Mouse (Mus musculus) spleen, adult 2 months (tissue): ENCODE data around the gene Spaca6. TPM values are rescaled to one million over a fixed set of nuclear protein-coding genes. Genes with fewer than 3 reads are reported as not detected.
"Not testable (repeated sequence)": the region's sequence is repeated elsewhere in the genome, so short reads cannot be mapped to it uniquely, and the experiment has no call there.

ENCODE experiments used
- DNase-seq, 2 experiments: peaks; one replicate each; pipeline versions ENCODE4 v3.0.0 to v3.0.0-alpha.2; 2012 to 2021; ENCODE audit warnings: low spot score in 2 of 2, low read depth in 1 of 2
- H3K27ac ChIP-seq: fragments of 200-500 bp; 2 replicates; pipeline ENCODE4 v1.5.1; 2012; ENCODE audit warnings: low read length, inconsistent platforms; ENCODE audit not compliant: insufficient read depth
- H3K27me3 ChIP-seq: fragments of 200-500 bp; 2 replicates; pipeline ENCODE4 v1.6.1; 2012; ENCODE audit warnings: mild to moderate bottlenecking, moderate library complexity, low read length, inconsistent platforms; ENCODE audit not compliant: control insufficient read depth, insufficient read depth
- H3K36me3 ChIP-seq: fragments of 200-500 bp; 2 replicates; pipeline ENCODE4 v1.6.1; 2012; ENCODE audit warnings: mild to moderate bottlenecking, low read length, inconsistent platforms; ENCODE audit not compliant: control insufficient read depth, insufficient read depth
- H3K4me1 ChIP-seq: fragments of 200-500 bp; 2 replicates; pipeline ENCODE4 v1.6.1; 2011; ENCODE audit warnings: inconsistent platforms; ENCODE audit not compliant: control insufficient read depth, insufficient read depth, insufficient read length
- H3K4me3 ChIP-seq: fragments of 200-500 bp; 2 replicates; pipeline ENCODE4 v1.5.1; 2011; ENCODE audit warnings: mild to moderate bottlenecking, inconsistent platforms; ENCODE audit not compliant: insufficient read depth, insufficient read length; ENCODE audit errors: extremely low read depth
- CTCF ChIP-seq: fragments of 200-500 bp; IDR thresholded peaks from 2 replicates; pipeline ENCODE4 v1.5.1; 2011; ENCODE audit warnings: mild to moderate bottlenecking, inconsistent platforms; ENCODE audit not compliant: insufficient read depth, insufficient read length, insufficient replicate concordance; ENCODE audit errors: extremely low read depth
- POLR2A ChIP-seq: fragments of 200-500 bp; IDR thresholded peaks from 2 replicates; pipeline ENCODE4 v1.6.1; 2011; ENCODE audit warnings: low read depth, low read length, inconsistent platforms
- WGBS: fragments of 180-500 bp; shearing (Covaris S2); methylation state at CpG from one replicate; pipeline ENCODE4 v1.1.7; 2018; 5-methylcytosine and 5-hydroxymethylcytosine counted together
- polyA plus RNA-seq: library from polyadenylated mRNA; depleted of rRNA; stranded (reverse); fragments of >200 nt; gene quantifications from 2 replicates; pipeline ENCODE4 v1.2.3, GENCODE M21; 2012

Gene Spaca6
- polyA plus RNA-seq, 1 experiment, result 8.6 TPM

DNA sequence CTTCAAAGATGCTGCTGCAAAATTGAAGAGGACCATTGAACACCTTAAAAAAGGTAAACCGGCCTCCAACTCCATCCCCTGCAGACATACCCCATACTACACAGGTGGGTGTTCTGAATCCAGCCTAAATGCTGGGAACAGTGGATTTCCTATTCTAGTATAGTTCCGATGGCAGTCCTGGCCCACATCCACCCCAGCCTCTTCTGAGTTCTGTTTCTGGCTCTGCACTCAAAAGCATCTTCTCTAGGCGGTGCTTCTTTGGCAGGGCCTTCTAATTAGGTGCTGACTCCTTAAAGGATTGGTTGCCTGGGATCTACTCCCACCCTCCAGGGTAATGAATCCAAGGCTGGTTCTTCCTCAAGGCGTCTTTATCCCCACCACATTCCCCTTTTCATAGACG is 9.1 kb downstream of the Spaca6 start:
- no peaks in the 10 kb centered on the region for H3K27me3 ChIP-seq
- no peak for DNase-seq
- no peak overlapping the region for H3K4me3 ChIP-seq
- TF ChIP-seq POLR2A, result no peak
- TF ChIP-seq CTCF, result no peak
- peaks cover 4% of the 10 kb centered on the region; the same call in 1 of the 2 replicates for H3K4me1 ChIP-seq
- no peaks in the 10 kb centered on the region for H3K36me3 ChIP-seq
- WGBS, result 92% methylated on average over 5 of the region's 5 CpGs
- no peak overlapping the region for H3K27ac ChIP-seq

DNA sequence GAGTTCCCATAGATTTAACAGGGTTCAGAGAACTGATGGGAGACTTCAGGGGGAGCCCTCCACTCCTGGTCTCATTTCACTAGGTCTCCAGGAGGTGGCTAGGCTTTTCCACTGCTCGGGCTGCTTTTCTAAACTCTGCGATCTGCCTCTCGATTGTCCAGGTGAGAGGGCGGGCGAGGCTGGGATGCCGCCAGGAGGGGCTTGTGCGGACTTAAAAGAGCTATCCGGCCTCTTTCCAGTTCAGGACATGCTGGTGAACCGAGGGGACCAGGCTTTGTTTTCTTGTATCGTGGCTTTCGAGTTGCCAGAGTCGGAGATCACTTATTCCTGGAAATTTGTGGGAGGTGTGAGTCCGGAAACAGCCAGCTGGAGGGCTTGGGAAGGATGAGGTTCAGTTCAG is 10.5 kb downstream of the Spaca6 start:
- H3K4me3 ChIP-seq, result peak overlapping the region; percentile 63; the same call in 1 of the 2 replicates
- H3K4me1 ChIP-seq, result peaks cover 4% of the 10 kb centered on the region; the same call in 1 of the 2 replicates
- no peaks in the 10 kb centered on the region for H3K36me3 ChIP-seq
- no peaks in the 10 kb centered on the region for H3K27me3 ChIP-seq
- DNase-seq, result no peak
- peak overlapping the region; percentile 44; the same call in 1 of the 2 replicates for H3K27ac ChIP-seq
- TF ChIP-seq CTCF (no peak), POLR2A (no peak)
- WGBS, result 44% methylated on average over 13 of the region's 13 CpGs

DNA sequence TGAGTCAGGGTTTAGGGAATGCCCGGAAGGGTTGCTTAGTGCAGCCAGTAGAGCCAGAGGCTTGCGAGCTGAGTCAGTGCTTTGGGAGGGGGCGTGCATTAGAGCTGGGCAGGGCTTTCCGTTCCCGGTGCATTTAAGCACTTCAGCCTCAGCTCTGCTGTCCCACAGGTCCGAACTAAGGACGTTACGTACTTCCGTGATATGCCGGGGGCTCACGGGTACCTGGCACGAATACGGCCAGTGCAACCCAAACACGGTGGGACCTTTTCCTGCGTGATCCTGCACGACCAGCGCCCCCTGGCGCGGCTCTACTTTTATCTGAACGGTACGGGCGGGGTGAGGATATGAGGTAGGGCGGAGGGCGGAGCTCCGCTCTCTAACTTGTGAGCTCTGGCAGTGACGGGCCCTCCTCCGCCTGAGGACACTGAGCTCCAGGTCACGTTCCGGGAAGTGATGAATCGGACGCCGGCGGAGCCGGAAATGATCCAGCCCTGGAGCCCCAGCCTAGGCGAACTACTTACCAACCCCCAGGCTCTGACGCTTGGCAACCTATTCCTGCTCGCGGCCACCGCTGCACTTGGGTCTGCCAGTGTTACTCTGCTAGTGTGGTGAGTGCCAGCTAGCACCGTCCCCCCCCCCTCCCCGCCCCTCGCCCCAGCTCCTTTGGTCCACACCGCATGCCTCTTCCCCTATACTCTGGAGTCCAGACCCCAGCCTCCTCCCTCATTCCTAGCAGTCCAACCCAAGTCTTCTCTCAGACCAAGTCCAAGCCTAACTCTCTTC is 11.2 kb downstream of the Spaca6 start:
- TF ChIP-seq POLR2A (no peak; the same call in 1 of the 2 replicates), CTCF (peak; percentile 76)
- WGBS, result under 1% methylated on average over 43 of the region's 43 CpGs
- peak overlapping the region; percentile 63 for H3K4me3 ChIP-seq
- H3K27ac ChIP-seq, result peak overlapping the region; percentile 44
- H3K27me3 ChIP-seq, result no peaks in the 10 kb centered on the region
- peaks cover 4% of the 10 kb centered on the region; the same call in 1 of the 2 replicates for H3K4me1 ChIP-seq
- H3K36me3 ChIP-seq, result no peaks in the 10 kb centered on the region
- peak; percentile 85 to 90 for DNase-seq

DNA sequence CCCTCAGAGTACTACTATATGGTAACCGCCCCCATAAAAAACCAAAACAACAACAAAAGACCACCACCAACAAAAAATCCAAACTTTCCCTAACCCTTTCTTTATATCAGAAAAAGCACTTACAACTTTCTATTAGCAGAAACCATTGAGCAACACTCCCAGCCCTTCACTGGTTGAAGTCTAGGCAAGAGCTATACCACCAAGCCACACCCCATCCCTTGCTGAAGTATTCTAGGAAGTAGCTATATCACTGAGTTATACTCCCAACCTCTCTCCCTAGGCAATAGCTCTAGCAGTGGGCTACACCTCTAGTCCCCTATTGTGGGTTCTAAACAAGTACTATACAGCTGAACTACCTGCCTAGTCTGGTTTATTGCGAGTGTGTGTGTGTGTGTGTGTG is 12.3 kb downstream of the Spaca6 start:
- Histone ChIP-seq H3K36me3 (no peaks in the 10 kb centered on the region), H3K27ac (no peak overlapping the region), H3K4me3 (no peak overlapping the region), H3K4me1 (peaks cover 4% of the 10 kb centered on the region; the same call in 1 of the 2 replicates), H3K27me3 (no peaks in the 10 kb centered on the region)
- no peak for DNase-seq
- 92% methylated on average over 2 of the region's 2 CpGs for WGBS
- TF ChIP-seq POLR2A, result no peak
- no peak for TF ChIP-seq CTCF

DNA sequence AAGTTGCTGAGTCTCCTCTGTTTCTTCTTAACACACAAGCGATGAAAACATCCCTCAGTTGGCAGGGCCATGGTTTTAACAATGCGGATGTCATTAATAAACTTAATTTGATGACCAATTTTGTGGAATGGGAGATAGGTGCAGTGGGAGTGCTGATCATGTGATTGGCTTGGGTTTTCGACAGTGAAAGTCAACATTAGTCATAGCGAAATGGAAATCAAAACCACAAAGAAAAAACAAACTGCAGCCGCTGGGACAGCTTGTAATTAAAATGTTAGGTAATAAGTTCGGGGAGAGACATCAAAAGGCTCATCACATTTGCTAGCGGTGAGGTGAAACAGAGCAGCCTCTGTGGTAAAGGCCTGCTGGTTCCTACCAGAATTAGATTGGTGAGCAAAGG is 13.8 kb downstream of the Spaca6 start:
- Histone ChIP-seq H3K4me1 (peaks cover 4% of the 10 kb centered on the region; the same call in 1 of the 2 replicates), H3K27ac (no peak overlapping the region), H3K4me3 (no peak overlapping the region), H3K27me3 (no peaks in the 10 kb centered on the region), H3K36me3 (no peaks in the 10 kb centered on the region)
- no peak for TF ChIP-seq CTCF
- TF ChIP-seq POLR2A, result no peak
- DNase-seq, result no peak
- 87% methylated on average over 7 of the region's 7 CpGs for WGBS

DNA sequence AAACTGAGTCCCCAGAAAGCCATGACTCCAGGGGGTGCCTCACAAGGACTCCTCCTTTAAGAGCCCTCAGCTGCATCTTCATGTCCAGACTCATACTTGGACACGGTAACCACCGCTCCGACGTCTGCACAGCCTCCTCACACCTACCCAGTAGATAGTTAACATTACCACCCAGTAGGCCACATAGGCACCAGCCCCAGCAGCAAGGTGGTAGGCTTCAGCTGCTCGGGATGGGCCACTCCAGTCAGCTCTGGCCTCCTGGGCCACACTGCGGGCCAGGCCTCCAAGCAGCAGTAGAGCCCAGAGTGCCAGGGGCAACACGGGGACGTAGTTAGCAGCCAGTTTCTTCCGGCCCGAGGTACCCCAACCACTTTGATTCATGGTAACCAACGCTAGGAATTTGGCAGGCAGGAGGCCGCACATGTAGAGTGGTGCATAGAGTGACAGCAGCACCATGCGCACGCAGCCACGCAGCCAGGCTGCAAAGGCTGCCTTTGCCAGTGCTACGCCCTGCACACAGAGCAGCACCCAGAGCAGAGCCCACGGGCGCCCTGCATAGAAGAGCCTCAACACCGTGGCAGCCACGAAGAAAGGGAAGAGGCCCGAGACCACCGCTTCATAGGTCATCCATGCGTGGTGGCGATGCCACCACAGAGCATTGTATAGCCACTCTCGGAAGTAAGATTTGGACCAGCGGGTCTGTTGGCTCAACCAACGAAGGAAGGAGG is 16.7 kb downstream of the Spaca6 start:
- H3K36me3 ChIP-seq, result no peaks in the 10 kb centered on the region
- H3K4me1 ChIP-seq, result peaks cover 1% of the 10 kb centered on the region; the same call in 1 of the 2 replicates
- no peaks in the 10 kb centered on the region for H3K27me3 ChIP-seq
- TF ChIP-seq POLR2A (no peak), CTCF (no peak)
- H3K4me3 ChIP-seq, result no peak overlapping the region
- H3K27ac ChIP-seq, result no peak overlapping the region
- no peak for DNase-seq
- WGBS, result 83% methylated on average over 27 of the region's 27 CpGs

DNA sequence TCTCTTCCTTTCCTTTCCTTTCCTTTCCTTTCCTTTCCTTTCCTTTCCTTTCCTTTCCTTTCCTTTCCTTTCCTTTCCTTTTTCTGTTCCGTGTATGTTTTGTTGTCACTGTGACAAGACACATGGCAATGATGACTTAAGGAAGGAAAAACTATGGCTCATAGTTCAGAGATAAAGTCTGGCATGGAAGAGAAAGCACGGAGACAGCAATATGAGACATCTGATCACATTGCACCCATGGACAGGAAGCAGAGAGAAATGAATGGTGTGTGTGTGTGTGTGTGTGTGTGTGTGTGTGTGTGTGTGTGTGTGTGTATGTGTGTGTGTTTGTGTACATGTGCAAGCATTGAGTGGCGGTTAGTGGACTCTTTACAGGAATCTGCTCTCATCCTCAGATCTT is 17.6 kb downstream of the Spaca6 start:
- H3K4me1 ChIP-seq, H3K36me3 ChIP-seq, H3K27me3 ChIP-seq, DNase-seq, H3K27ac ChIP-seq, H3K4me3 ChIP-seq: not testable (repeated sequence)
- 75% methylated on average over 3 of the region's 3 CpGs for WGBS
